Mouse (Mus musculus) yolk sac, embryonic 10.5 days (tissue): ENCODE results near the gene Galnt14.

Source experiments
- DNase-seq: peaks from one replicate; pipeline ENCODE4 v3.0.0-alpha.2; 2017; ENCODE audit warnings: low spot score

Galnt14 gene

GRCm38 (mm10) chr17:73568204-73568603 lies 142.0 kb downstream of the Galnt14 start:
- DNase-seq = no peak

DNA sequence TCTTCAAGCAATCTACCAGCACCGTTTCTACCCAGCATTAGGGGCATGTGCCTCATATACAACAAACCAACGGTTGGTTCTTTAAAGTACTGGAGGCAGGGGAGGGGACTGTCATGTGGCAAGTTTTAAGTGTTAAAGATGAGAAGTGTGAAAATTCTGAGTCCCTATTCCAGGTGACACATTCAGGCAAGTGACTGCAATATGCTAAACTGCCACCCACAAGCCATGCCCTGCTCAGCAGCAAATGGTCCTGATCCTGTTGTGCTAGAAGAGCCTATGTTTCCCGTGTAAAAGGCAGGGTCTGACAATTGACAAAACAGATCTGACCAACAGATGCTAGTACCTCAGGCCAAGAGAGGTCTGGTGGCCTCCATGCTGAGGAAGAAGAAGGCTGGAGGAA lies 149.1 kb downstream of the Galnt14 start:
- DNase-seq = no peak

DNA sequence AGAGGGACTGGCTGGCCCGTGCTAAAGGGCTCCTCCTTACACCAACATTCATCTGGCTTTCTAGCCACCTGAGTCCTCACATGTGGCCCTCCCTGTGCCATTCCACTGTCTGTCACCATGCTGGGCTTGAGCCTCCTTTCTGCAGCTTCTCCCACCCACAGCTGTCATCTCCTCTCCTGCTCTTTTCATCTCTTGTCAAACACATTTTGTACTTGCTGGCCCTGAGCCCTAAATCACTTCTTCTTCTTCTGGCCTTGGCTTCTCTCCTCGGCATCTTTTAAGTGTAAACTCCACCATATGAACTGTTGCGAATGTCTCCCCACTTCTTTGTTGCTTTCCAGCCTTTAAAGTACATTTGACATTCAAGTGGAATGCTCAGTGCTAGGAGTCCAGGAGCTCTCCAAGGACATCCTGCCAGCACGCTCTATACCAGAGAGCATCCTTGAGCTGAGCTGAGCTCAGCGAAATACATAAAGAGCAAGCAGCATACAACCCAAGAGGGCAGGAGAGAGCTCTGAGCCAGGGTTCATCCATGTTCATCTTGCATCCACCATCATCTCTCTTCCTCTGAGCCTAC lies 150.0 kb downstream of the Galnt14 start:
- no peak for DNase-seq

GRCm38 (mm10) chr17:73559498-73559897 lies 150.8 kb downstream of the Galnt14 start:
- DNase-seq = no peak

DNA sequence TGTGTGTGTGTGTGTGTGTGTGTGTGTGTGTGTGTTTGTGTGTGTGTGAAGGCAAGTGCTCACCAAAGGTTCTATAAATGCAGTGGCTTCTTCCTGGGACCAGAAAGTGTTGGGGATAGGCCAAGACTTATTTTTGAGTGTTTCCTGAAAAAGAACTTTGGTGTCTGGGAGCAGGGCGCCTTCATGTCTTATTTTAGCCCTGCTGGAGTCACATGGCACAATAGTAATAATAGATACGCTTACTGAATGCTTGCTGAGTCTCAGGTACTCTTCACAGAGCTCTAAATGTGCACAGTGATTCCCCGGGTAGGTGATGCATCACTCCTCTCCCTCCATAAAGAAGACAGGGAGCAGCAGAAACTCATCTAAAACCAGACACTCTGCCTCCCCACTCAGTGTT lies 153.2 kb downstream of the Galnt14 start:
- no peak for DNase-seq

DNA sequence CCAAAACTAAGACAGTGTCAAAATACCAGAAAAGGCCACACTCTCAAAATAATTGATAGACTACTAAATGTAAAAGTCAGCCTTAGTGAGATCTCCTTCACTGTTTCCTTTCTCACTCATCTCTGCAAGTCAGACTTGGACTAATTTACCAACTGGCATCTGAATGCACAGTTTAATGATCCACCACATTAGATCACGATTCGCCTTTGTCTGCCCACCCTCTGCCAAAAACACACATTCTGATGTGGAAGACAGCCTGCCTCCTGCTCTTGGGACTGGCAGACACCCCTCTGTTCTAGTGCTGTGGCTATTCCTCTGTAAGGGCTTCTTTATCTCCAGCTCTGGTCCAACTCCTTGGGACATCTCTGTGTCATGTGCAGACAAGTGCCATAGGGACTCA lies 153.8 kb downstream of the Galnt14 start:
- no peak for DNase-seq

- DNase-seq = no peak
Observed at GRCm38 (mm10) chr17:73554668-73555067, 155.6 kb downstream of the Galnt14 start.

DNA sequence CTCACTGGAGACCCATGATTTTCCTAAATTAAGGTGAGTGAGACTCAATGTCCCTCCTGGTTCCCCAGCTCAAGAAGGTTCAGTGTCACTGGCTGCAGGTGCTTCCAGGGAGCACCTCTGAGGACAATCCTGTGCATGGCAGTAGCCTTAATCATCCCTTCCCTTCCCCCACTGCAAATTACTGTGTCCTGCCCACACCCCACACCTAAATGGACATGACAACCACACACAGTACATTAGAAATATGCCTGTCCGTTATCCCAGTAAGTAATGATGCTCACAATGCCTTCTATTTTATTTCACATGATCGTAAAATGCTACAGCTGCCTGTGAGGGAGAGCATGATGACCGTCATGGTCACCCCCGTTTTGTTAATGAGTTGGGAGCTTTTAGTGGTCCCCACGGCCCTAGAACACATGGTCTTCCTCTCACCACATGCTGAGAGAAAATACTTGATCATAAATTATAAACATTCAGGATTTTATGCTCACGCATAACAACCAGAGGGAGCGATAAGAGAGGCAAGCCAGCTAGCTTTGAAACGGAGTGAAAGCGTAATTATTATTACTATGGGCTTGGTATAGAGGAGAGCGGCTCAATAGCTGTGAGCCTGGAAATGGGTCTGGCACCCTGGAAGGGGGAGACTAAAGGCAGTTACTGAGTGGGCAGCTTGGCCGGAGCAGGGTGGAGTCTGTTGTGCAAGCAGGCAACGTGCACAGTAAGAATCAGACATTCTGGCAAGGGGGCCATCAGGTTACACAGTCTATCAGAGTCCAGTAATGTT lies 161.3 kb downstream of the Galnt14 start:
- no peak for DNase-seq

- DNase-seq = no peak
Observed at GRCm38 (mm10) chr17:73548119-73548518, 162.1 kb downstream of the Galnt14 start.

DNA sequence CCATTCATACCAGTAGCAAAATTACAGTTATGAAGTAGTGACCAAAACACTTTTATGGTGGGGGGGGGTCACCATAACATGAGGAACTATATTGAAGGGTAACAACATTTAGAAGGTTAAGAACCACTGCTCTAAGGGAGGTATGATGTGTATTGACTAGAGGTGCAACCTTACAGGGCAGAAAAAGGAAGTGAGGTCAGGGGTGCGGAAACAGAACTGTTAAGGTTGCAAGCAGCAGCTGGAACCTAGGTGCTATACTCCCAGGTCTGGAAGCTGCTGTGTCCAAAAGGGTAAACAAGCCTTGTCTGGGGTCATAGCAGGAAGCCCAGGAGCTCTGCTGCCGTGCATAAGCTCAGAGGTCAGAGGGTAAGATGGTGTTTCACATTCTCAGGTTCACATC lies 162.8 kb downstream of the Galnt14 start:
- no peak for DNase-seq

- DNase-seq = no peak
Observed at GRCm38 (mm10) chr17:73541911-73542310, 168.3 kb downstream of the Galnt14 start.

DNA sequence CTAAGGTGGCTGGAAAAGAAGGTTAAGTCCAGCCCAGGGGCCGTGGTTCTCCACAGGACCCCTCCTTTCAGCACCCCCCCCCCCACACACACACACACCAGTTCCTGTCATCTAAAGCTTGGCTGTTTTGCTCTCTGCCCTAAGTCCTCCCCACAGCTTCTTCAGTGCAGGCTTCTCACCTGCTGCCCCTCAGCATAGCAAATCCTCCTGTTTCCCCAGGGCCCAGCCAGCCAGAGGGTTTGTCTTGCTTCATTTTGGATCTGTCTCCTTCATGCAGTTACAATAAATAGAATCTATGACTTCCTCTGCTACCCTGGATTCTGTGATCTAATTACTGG lies 169.1 kb downstream of the Galnt14 start:
- no peak for DNase-seq

- DNase-seq = no peak
Observed at GRCm38 (mm10) chr17:73540409-73541232, 169.6 kb downstream of the Galnt14 start.

DNA sequence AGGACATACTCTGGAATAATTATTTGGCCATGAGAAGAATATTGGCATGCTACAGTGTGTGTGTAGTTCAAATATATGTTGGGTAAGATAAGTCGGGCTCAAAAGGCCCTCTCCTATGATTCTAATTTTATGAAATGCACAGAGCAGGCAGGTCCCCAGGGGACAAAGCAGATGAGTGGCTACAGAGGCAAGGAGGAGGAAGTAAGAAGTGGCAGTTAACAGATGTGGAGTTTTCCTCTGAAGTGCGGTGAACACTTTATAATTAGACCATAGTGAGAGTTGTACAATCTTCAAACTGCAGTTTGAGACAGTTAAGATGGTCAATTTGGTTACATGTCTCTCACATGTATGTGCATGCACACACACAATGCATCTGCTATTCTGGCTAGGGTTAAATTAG lies 178.4 kb downstream of the Galnt14 start:
- DNase-seq = no peak

DNA sequence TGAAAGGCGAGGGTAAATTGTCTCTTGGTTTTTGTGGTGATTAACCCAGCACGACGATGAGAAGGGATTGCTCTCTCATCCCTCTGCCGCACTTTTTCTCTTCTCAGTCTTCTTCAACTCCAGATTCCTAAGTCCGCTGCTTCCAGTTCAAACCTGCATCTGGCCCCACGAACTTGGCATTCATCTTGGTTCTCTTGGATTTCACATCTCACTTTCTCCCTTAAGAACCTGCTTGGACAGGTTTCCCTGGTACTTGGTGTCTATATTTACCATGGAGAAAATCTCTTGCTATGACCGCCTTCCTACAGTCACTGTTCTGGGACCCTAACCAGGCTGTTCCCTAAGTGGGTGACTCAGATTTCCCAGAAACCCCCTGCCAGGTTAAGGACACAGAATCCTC lies 188.1 kb downstream of the Galnt14 start:
- no peak for DNase-seq

- no peak for DNase-seq
Observed at GRCm38 (mm10) chr17:73519350-73519749, 190.9 kb downstream of the Galnt14 start.

DNA sequence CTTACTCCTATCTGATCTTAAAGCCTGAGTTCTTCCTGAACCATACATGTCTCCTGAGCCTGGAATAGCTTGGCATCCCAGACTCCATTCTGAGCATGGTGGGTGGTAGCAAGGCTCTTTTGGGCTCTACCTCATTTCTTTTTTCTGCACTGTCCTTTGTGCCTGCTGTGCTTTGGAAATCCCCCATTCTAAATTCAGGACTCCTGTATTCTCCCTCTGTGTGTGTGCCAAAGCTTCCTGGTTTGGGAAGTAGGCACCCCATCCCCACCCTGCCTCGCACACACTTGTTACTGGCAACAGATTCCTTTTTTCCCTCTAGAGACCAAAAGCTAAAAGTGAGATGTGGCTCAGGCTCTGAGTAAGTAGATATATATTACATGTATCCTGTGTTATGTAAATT lies 191.9 kb downstream of the Galnt14 start:
- DNase-seq = no peak

DNA sequence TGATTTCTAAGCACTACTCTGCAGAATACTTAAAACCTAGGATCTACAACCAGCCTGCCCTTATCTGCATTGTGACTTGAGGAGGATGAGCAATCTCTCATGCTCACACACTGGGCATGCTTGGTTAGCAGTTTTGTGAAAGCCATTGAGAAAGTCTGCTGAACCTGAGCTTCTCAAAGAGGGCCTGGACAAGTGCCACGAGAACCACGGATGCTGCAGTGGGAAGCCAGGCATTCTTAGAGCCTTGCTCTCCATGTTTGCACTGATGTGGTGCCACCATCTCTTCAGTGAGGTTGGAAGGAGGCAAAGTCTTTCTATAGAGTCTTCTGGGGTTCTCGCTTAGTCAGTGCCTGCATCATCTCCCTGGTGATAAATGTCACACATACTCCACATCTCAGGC lies 194.7 kb downstream of the Galnt14 start:
- DNase-seq = no peak

GRCm38 (mm10) chr17:73514862-73515261 lies 195.4 kb downstream of the Galnt14 start:
- no peak for DNase-seq

- no peak for DNase-seq
Observed at GRCm38 (mm10) chr17:73514258-73514657, 196.0 kb downstream of the Galnt14 start.

- DNase-seq = no peak
Observed at GRCm38 (mm10) chr17:73512844-73513243, 197.4 kb downstream of the Galnt14 start.

DNA sequence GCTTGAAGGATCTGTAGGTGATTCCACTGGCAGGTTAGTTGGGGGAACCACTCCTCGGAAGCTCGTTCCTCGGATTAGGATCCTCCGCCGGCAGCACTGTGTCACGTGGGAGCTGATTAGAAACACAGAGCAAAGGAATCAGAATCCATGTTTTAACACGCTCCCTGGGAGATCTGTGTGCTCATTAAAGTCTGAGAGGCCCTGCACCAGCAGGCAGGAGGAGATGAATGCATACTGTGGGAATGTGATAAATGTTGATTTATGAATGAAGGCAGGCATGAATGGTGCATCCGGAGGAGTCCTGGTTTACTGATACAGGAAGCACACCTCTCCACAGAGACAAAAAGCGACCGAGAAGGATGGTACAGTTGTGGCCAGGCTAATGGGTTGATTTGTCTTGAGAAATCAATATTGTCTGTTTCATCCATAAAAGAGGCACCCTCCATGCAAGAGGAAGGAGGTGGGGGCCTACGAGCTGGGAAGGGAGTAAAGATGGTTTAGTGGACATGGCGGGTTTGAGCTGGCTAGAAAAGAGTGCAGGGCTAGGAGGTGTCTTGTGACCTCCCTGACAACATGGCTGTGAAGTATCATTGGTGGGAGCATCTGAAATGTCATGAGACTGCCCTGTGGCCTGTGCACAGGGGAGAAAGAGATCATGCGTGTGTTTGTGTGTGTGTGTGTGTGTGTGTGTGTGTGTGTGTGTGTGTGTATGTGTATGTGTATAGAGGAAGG lies 202.3 kb downstream of the Galnt14 start:
- no peak for DNase-seq

GRCm38 (mm10) chr17:73504111-73504510 lies 206.1 kb downstream of the Galnt14 start:
- DNase-seq = no peak
